Mouse (Mus musculus): ENCODE data around the gene Tbc1d12. TPM values are rescaled to one million over a fixed set of nuclear protein-coding genes. Genes with fewer than 3 reads are reported as not detected.
A peak's percentile ranks its signal among the peaks of the same experiment; 100 is the strongest.
"Not testable (repeated sequence)": the region's sequence is repeated elsewhere in the genome, so short reads cannot be mapped to it uniquely, and the experiment has no call there.

The Tbc1d12 gene
- 10 to 100 TPM; 10.2 to 10.9 TPM for total RNA-seq (2021)
- long read RNA-seq, experiment 1, full-length matches to known transcripts: 7 of 25 reads
- long read RNA-seq, experiment 1, partial matches to known transcripts: 16 of 25 reads
- long read RNA-seq, experiment 1, other reads (novel, unspliced or antisense): 2 of 25 reads
- long read RNA-seq, experiment 2, full-length matches to known transcripts: 5 of 7 reads
- long read RNA-seq, experiment 2, partial matches to known transcripts: 1 of 7 reads
- long read RNA-seq, experiment 2, other reads (novel, unspliced or antisense): 1 of 7 reads

- DNase-seq: peak; percentile 96 to 99
Measured at GRCm38 (mm10) chr19:38836438-38837170, at the start of gene Tbc1d12. Tbc1d12 (plus strand) TSS chr19:38836579.

DNA sequence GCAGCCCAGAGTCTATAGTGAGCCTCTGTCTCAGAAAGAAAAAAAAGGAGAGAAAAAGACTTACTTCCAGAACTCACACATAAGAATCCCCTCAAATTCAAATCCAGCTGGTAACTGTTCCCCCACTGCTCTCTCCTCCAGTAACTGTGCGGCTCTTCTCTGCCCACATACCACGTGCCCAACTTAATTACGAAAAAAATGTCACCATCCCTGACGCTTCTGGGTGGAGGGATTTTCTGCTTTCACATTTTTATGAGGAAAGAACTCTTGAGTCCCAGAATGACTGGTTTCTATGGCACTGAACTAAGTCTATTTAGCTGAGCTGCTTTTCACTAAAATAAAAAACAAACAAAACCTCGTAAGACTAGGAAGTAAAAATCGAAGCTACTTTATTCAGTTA is 48.6 kb upstream of the Tbc1d12 start:
- no peak for DNase-seq

DNA sequence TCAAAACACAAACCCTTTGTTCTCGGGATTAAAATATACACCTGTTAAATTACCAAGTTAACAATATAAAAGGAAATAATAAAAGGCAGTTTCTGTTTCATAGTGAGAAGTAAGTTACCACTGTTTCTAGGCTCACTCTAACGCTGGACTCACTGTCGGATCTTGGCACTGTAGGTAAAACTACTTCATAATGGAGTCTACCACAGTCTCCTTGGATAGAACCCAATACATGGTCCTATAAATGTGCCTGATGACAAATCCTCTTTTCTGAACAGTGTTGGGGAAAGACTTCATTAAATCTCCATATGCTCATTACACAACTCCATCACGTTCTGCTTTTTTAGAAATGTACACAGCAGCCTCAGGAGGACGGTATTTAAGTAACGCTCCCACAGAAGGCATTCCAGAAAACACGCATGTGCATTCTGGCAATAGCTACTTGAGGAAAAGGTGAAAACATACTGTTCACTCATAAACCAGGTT is 42.8 kb upstream of the Tbc1d12 start:
- no peak for DNase-seq

- DNase-seq: no peak
Measured at GRCm38 (mm10) chr19:38796546-38796945, 39.8 kb upstream of the Tbc1d12 start.

GRCm38 (mm10) chr19:38798291-38798690 is 38.1 kb upstream of the Tbc1d12 start:
- DNase-seq: no peak

GRCm38 (mm10) chr19:38798801-38799200 is 37.6 kb upstream of the Tbc1d12 start:
- DNase-seq: peak in 1 of 2 experiments; percentile 8

DNA sequence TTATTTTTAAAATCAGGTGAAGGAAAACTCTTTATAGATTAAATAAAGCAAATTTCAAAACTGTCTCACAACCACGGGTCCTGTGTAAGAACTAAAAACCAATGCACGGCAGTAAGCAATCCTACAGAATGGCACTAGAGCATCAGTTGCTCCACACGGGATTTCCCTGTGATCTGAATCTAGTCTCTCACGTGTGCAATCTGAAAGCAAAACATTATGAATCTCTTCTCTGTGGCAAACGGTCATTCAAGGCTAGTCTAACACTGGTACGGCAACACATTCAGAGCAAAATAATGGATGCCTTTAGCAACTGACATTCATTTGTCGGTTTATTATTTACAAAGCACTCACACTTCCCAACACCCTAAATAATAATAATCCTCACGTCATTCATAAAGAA is 18.2 kb upstream of the Tbc1d12 start:
- DNase-seq: no peak

- DNase-seq: peak; percentile 96
Measured at GRCm38 (mm10) chr19:38818766-38819426, 17.5 kb upstream of the Tbc1d12 start, which contains the start of gene Noc3l. Noc3l (minus strand) TSS chr19:38819237.

DNA sequence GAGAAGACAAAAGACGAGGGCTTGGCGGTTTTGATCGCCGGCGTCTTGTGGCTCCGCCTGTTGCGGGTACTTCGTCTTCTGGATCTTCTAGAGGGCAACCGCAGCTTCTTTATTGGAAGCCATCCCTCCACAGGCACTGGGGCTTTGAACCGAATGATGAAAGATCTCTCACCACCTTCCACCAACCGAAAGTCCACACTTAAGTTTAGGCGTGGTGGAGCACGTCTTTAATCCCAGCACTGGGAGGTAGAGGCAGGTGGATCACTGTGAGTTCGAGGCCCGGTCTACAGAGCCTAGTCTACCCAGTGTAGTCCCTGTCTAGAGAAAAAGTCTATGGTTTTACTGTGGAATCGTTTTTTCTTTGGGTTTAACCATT is 17.0 kb upstream of the Tbc1d12 start:
- no peak for DNase-seq

- no peak for DNase-seq
Measured at GRCm38 (mm10) chr19:38820186-38820804, 16.1 kb upstream of the Tbc1d12 start.

- DNase-seq: no peak
Measured at GRCm38 (mm10) chr19:38833224-38833623, 3.2 kb upstream of the Tbc1d12 start.

GRCm38 (mm10) chr19:38836084-38836437 is 318 bp upstream of the Tbc1d12 start:
- no peak for DNase-seq

- peak; percentile 69 to 78 for DNase-seq
Measured at GRCm38 (mm10) chr19:38837171-38837641, 827 bp downstream of the Tbc1d12 start.

DNA sequence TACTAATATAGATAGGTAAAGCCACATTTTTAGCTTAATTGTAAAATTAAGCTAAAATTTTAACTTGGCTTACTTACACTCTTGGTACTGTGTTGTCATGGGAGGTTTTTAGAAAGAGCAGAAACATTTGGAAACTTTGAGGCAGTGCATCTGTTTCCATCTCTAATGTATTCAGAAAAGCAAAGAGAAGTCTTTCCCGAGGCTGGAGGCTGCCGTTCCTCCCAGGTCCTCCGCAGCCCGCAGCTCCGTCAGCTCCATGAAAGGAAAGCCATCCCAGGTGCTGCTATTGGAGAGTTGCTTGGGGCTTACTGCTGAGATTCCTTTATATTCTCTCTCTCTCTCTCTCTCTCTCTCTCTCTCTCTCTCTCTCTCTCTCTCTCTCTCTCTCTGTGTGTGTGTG is 8.4 kb downstream of the Tbc1d12 start:
- DNase-seq: no peak

- DNase-seq: no peak
Measured at GRCm38 (mm10) chr19:38846373-38846772, 10.0 kb downstream of the Tbc1d12 start.

- no peak for DNase-seq
Measured at GRCm38 (mm10) chr19:38858224-38858623, 21.8 kb downstream of the Tbc1d12 start.

DNA sequence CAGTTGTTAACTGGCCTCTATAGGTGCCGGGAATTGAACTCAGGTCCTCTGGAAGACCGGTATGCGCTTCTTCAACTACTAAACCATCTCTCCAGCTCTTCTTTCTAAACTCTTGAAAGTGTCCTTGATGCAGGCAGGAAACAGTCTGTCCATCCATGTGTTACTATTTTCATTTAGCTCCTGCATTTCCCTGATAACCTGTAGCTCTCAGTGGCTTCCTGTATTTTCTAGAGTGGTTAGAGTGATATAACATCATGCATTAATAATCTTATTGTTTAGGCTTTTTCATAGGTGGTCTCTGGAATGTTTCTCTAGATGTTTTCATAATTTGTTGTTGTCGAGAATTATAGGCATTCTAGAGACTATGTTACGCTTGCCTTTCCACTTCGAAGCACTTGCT is 26.1 kb downstream of the Tbc1d12 start:
- no peak for DNase-seq

DNA sequence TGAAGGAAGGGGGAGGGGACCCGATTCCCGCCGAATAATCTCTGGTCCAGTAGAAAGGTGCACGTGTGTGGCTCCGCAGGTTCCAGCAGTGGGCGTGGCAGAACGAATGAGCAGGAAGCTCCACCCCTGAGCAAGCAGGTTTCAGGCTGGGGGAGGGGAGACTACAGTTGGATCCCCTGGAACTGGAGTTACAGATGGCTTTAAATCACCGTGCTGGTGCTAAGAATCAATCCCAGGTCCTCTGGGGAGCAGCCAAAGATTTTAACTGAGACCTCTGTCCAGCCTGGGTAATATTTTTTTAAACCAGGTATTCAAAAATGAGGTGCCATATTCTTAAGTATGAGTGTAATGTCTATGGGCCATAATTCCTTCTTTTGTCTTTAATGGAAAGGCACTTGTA is 38.4 kb downstream of the Tbc1d12 start:
- DNase-seq: not testable (repeated sequence)

- DNase-seq: no peak
Measured at GRCm38 (mm10) chr19:38880300-38880699, 43.9 kb downstream of the Tbc1d12 start.

GRCm38 (mm10) chr19:38901146-38902135 is 65.1 kb downstream of the Tbc1d12 start:
- peak in 1 of 2 experiments; percentile 6 for DNase-seq

DNA sequence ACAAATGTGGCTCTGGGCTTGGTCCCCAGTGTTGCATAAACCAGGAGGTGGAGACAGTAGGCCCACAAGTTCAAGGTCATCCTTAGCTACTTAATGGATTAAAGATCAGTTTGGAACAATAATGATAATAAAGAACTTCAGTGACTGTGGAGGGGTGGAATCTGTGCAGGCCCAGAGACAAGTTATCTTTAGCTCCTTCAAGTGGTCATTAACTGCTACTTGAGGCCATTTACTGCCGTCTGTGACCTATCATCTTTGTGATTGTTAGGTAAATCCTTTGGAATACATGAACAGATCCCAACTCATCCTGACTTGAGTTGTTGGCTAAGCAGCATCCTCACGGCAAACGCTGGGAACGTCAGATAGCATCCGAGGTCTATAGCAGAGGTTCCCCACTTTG is 66.1 kb downstream of the Tbc1d12 start:
- DNase-seq: no peak
